Mouse (Mus musculus): ENCODE data around the gene Olfr781. TPM values are rescaled to one million over a fixed set of nuclear protein-coding genes. Genes with fewer than 3 reads are reported as not detected.
"Not testable (repeated sequence)": the region's sequence is repeated elsewhere in the genome, so short reads cannot be mapped to it uniquely, and the experiment has no call there.

Gene Olfr781
- not detected for total RNA-seq (2021)

- DNase-seq, result no peak
Measured at GRCm38 (mm10) chr10:129328554-129328953, at the start of gene Olfr781. Olfr781 (plus strand) TSS chr10:129328854.

- DNase-seq, result not testable (repeated sequence)
Measured at GRCm38 (mm10) chr10:129312973-129313372, 15.7 kb upstream of the Olfr781 start.

DNA sequence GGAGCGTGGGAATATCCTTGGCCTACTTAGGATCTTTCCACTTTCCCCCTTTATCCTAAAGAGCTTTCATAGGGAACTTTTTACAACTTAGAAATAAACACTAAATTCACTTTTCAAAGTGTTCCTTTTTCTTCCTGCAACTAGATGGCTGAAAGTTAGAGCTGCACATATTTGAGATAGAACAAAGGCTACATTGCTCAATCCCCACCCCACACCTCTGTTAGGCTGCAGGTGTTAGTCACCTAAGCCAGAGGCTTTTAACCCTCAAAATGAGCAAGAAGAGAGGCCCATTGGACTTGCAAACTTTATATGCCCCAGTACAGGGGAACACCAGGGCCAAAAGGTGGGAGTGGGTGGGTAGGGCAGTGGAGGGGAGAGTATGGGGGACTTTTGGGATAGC is 15.1 kb upstream of the Olfr781 start:
- DNase-seq, result not testable (repeated sequence)

- DNase-seq, result no peak
Measured at GRCm38 (mm10) chr10:129317817-129318216, 10.8 kb upstream of the Olfr781 start, which contains the start of gene Olfr780. Olfr780 (plus strand) TSS chr10:129318117.

DNA sequence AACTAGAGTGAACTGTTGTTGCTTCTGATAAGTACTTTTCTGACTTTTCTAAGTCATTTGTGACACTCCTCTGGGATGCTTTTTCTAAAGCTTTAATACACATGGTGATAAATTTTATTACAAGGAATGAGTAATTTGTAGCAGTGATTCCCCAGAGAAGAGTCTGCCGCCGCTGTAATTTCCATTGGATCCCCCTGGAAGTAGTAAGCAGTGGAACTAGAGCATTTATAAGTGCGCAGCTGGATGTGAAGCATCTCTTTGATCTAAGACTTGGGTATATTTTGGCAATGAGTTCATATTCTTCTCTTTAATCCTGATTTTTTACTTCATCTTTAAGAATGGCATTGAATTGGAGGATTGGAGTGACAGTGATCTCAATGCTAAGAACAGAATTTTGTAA is 19.9 kb downstream of the Olfr781 start, which contains the start of gene Olfr782:
Olfr782 (plus strand) TSS at position 301 of the 400 bp plus-strand sequence.
- no peak for DNase-seq

- DNase-seq, result not testable (repeated sequence)
Measured at GRCm38 (mm10) chr10:129352475-129352874, 23.8 kb downstream of the Olfr781 start.

DNA sequence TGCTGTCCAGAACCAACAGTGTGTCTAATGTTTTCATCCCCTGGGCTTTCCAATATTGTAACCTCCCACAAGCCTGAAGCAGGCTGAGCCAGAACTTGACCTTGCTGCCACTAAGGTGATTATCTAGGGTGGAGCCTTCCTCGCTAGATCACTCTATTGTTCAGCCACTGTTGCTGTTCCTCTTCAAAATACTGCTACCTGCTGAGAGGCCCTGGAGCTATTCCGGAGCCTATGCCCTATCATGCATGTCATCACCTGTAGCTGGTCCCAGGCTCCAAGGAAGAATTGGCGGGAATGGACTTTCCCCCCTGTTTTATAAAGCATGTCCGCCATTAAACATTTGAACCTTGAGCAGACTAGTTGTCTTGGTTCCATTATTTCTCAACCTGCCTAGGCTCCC is 27.8 kb downstream of the Olfr781 start:
- DNase-seq, result not testable (repeated sequence)

DNA sequence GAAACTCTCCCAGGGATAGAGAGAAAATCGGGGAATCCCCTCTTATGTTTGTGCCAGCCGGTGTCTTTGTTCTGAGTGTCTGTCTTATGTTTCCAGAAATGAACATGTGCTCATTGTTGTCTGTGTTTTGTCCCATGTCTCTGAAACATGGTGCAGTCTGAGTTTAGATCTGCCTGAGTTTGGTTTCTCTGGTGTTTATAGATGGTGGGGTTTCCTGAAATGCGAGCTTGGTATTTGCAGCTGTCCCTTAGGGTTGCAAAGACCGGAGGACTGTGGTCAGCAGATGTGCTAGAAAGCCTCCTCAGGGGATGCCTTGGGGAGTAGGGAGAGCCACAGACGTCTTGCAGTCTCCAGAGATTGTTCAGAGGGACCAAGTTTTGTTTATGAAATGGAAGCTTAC is 28.7 kb downstream of the Olfr781 start:
- peak; percentile 22 to 40 for DNase-seq

DNA sequence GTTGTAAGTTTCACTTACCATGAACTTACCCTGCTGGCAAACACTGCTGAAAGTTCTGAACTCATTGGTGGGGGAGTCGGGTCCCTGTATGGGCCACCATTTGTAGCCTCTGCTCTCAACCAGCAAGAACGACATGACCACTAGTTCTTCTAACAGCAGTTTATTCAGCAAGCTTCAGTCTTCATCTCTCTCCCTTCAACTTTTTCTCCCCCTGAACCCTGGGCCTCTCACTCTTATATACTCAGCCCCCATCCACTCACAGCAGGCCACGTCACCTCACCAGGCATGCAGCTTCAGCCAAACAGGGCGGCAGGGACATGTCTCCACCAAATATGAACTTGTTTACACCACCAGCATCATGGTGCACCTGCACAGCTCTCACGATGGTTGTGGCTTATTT is 45.4 kb downstream of the Olfr781 start:
- not testable (repeated sequence) for DNase-seq

Other genes starting within 250 kb of the Olfr781 start
- under 1 TPM in 1 of 2 experiments, not detected in 1; 0.08 TPM for gene Olfr767, start 245.9 kb upstream of the Olfr781 start, total RNA-seq (2021)
- not detected for gene Olfr768, start 229.5 kb upstream of the Olfr781 start, total RNA-seq (2021)
- gene Olfr769, start 211.0 kb upstream of the Olfr781 start, total RNA-seq (2021), result not detected
- gene Olfr770, start 189.9 kb upstream of the Olfr781 start, total RNA-seq (2021), result not detected
- not detected for gene Olfr771, start 164.1 kb upstream of the Olfr781 start, total RNA-seq (2021)
- gene Olfr772, start 150.9 kb upstream of the Olfr781 start, total RNA-seq (2021), result not detected
- not detected for gene Olfr773, start 141.4 kb upstream of the Olfr781 start, total RNA-seq (2021)
- not detected for gene Olfr774, start 92.7 kb upstream of the Olfr781 start, total RNA-seq (2021)
- not detected for gene Olfr775, start 80.4 kb upstream of the Olfr781 start, total RNA-seq (2021)
- gene Olfr776, start 69.7 kb upstream of the Olfr781 start, total RNA-seq (2021), result not detected
- gene Olfr777, start 57.4 kb upstream of the Olfr781 start, total RNA-seq (2021), result not detected
- gene Olfr780, start 10.7 kb upstream of the Olfr781 start, total RNA-seq (2021), result not detected
- not detected for gene Olfr782, start 20.0 kb downstream of the Olfr781 start, total RNA-seq (2021)
- gene Olfr784, start 55.2 kb downstream of the Olfr781 start, total RNA-seq (2021), result under 1 TPM; 0.15 TPM
- not detected for gene Olfr785, start 76.6 kb downstream of the Olfr781 start, total RNA-seq (2021)
- not detected for gene Olfr786, start 98.5 kb downstream of the Olfr781 start, total RNA-seq (2021)
- gene Olfr787, start 133.0 kb downstream of the Olfr781 start, total RNA-seq (2021), result not detected
- not detected for gene Olfr788, start 142.1 kb downstream of the Olfr781 start, total RNA-seq (2021)
- gene Olfr789, start 155.9 kb downstream of the Olfr781 start, total RNA-seq (2021), result not detected
- not detected for gene Olfr790, start 169.6 kb downstream of the Olfr781 start, total RNA-seq (2021)
- gene Olfr791, start 192.9 kb downstream of the Olfr781 start, total RNA-seq (2021), result not detected
- not detected for gene Olfr792, start 210.3 kb downstream of the Olfr781 start, total RNA-seq (2021)
- not detected for gene Olfr794, start 238.8 kb downstream of the Olfr781 start, total RNA-seq (2021)

Data from layer of hippocampus, postnatal 36 days (tissue).